Mouse (Mus musculus): ENCODE measurements around the gene Zfp687.
"Not testable (repeated sequence)": the region's sequence is repeated elsewhere in the genome, so short reads cannot be mapped to it uniquely, and the experiment has no call there.

The Zfp687 gene

DNA sequence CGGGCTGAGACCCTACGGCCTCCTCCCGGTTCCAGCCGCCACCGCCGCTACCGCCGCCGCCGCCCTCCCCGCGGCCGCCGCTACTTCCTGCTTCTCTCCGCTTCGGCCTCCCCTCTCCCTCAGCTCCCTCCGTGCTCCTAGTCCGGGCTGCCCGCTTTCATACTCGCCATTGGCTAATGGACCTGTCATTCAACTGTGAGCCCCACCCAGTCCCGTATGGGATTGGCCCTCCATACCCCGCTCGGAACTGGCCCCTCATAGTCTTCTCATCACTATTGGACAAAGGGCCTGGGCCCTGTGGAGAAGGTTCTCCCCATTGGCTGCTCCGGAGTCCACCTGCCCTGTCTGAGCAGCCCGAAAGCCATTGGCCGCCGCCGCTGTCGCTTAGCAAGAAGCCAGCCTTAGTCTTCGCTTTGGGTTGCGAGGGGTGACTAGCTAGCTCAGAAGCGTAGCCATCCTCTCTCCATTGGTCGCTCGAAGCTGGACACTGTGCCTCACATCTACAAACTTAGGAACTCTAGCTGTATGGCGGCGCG, at the start of gene Zfp687:
Gene Zfp687 (minus strand): TSS at position 112 of the 536 bp plus-strand sequence.
- in situ Hi-C loops (cut with MboI; ENCODE audit: low sequenced_read_pairs) = no loop called here

DNA sequence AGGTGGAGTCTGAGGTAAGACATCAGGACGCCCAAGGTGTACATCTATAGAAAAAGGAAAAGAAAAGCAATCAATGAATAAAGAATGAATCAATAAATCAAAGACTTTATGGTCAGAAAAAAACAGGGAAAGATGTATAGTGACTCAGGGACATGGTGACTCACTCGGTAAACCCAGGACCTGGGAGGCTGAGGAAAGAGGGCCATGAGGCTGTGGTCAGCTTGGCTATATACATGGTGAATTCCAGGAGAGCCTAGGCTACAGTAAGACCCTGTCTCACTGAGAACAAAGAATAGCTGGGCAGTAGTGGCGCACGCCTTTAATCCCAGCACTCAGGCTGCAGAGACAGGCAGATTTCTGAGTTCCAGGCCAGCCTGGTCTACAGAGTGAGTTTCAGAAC, 48.5 kb upstream of the Zfp687 start:
- in situ Hi-C loops (cut with MboI; ENCODE audit: low sequenced_read_pairs) = no loop called here

DNA sequence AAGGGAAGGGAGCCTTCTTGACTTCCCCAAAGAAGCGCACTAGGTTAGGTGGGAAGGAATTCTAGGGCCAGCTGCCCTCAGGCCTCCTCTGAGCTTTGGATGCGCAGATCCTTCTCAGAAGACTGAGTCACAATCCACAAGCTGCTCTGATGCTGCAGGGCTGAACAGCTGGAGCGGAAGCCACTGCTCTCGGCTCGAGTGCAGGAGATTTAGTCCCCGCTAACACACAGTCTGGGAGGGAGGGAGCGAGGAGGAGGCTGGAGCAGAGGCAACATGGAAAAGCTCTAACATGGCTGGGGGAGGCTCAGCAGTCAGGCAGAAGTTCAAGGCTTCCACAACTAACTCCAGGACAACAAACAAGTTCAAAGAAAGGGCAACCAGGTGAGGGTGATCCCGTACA, 42.8 kb upstream of the Zfp687 start:
- in situ Hi-C loops (cut with MboI; ENCODE audit: low sequenced_read_pairs) = no loop called here

DNA sequence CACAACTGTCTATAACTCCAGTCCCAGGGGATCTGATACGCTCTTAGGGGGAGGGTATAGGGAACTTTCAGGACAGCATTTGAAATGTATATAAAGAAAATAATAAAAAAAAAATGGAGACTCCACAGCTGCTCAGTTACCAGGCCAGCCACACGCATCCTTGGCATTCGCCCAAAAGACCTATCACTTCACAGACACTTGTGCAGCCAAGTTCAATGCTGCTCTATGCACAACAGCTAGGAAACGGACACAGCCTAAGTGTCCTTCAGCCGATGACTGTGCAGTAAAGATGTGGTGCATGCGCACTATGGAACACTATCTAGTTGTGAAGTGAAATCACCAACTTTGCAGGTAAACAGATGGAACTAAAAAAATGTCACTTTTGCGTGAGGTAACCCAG, 41.0 kb upstream of the Zfp687 start:
- in situ Hi-C loops (cut with MboI; ENCODE audit: low sequenced_read_pairs) = no loop called here

DNA sequence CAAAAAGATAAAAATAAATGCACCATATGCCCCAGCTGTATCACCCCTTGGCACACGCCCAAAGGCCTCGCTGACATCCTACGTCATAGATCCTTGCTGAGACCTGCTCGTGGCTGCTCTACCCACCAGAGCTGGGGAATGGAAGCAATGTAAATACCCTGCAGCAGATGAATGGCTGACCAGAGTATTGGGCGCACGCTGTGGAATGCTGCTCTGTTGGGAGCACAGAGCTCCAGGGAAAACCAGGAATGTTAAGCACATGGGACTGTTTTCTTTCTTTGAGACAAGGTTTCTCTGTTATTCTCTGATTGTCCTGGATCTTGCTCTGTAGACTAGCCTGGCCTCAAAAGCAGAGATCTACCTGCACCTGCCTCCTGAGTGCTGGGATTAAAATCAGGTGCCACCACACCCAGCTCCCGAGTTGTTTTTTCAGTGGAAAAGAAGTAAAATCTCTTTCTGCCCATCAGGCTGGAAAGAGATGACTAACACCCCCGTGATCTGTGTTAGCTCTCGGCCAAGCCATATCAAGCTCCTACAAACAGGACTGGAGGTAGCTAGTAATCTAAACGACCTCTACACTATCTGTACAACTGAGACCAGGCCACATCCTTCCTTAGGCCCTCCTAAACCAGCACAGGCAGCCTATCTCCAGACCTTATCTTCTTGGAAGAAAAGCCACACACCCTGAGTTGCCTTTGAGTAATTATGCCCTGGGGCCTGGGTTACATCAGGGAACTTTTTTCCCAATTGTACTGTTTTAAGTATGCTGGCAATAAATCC, 39.4 kb upstream of the Zfp687 start:
- in situ Hi-C loops (cut with MboI; ENCODE audit: low sequenced_read_pairs) = no loop called here

DNA sequence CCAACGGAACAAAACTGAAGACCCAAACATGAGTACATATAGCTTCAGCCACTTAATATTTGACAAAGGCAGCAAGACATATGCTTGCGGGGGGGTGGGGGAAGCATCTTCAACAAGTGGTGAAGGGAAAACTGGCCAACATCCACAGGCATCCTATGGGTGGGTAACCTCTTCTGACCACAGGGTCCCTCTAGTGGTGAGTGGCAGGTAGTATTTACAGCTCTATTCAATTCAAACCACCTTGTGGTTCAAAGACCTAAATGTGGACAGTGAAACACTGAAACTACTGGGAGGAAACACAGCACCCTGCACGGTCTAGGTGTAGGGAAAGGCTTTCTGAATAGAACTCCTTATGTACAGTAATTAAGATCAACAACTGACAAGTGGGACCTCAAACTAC, 38.5 kb upstream of the Zfp687 start:
- in situ Hi-C loops (cut with MboI; ENCODE audit: low sequenced_read_pairs) = no loop called here

DNA sequence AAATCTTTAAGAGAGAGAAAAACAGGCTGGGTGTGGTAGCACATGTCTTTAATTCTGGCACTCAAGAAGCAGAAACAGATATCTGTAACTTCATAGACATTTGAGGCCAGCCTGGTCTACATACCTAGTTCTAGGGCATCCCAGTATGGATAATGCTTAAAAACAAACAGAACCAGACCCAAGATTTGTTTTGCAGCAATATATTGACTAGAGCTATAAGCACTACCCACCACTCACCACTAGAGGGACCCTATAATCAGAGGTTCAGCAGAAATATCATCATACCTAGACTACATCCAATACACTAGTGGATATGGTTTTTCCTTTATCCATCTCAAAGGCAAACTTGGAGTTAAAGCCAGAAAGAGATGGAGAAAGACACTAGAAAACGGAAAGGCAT, 37.7 kb upstream of the Zfp687 start:
- in situ Hi-C loops (cut with MboI; ENCODE audit: low sequenced_read_pairs) = no loop called here

DNA sequence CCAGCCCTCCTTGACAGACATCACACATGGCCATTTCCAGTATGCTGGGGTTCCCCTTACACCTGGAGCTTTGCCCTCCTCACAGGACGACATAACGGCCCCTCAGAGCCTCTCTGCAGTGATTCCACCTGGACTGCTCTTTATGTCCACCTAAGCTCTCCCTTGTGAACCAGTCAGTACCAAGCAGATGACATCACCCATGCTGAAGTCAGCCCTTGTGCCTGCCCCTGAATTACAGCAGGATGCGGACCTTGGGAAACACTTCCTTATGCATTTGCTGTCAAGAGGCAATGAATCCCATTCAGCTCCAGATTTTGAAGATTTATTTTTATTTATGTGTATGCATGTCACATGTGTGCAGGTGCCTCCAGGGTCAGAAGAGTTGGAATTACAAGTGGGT, 32.7 kb upstream of the Zfp687 start:
- in situ Hi-C loops (cut with MboI; ENCODE audit: low sequenced_read_pairs) = no loop called here

DNA sequence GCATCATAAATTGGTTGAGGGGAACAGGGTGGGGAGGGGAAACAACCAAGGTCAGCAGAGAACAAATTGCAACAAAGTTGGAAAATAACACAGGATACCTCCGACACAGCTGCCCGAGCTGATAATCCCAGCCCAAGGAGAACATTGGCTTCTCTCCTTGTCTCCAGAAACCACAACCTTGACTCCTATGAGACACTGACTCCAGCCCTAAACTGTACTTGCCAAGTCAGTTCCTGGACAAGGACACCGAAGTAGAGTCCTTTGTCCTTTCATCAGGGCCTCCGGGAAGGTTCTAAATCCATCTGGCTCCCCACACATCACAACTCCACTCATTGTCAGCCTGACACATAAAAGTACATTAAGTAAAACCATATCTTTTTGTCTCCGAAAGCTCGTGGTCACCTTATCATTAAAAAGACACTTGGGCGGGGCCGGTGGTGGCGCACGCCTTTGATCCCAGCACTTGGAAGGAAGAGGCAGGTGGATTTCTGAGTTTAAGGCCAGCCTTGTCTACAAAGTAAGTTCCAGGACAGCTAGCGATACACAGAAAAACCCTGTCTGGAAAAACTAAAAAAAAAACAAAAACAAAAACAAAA, 31.3 kb upstream of the Zfp687 start:
- in situ Hi-C loops (cut with MboI; ENCODE audit: low sequenced_read_pairs) = no loop called here

DNA sequence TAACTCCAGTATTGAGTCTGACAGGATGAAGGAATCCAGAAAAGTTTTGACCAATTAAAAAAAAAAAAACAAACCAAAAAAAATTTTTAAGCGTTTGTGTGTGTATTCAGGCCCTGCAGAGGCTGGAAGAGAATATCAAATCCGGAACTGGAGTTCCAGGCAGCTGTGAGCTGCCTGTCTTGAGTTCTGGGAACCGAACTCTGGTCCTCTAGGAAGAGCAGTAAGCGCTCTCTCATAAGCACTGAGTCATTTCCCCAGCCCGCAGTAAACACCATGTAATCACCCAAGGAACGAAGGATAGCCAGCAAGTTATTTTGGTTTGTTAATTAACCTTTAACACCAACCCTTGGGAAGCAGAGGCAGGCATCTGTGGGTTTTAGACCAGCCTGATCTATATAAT, 28.0 kb upstream of the Zfp687 start:
- in situ Hi-C loops (cut with MboI; ENCODE audit: low sequenced_read_pairs) = no loop called here

DNA sequence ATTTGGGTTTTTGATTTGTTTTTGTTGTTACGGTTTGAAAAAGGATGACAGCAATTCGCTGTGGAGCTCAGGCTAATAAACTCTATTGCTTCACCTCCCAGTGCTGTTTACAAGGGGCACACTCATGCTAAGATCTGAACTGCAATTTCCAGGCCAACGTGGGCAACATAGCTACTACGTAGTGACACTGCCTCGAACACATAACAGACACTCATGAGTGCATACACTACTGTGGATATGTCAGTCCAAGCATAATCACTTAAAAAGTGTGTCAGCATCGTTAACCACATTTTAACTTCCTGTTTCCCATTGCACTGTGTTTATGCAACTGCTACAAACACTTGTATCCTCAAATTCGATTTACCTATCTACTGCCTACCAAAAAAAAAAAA, 27.6 kb upstream of the Zfp687 start:
- in situ Hi-C loops (cut with MboI; ENCODE audit: low sequenced_read_pairs) = no loop called here

DNA sequence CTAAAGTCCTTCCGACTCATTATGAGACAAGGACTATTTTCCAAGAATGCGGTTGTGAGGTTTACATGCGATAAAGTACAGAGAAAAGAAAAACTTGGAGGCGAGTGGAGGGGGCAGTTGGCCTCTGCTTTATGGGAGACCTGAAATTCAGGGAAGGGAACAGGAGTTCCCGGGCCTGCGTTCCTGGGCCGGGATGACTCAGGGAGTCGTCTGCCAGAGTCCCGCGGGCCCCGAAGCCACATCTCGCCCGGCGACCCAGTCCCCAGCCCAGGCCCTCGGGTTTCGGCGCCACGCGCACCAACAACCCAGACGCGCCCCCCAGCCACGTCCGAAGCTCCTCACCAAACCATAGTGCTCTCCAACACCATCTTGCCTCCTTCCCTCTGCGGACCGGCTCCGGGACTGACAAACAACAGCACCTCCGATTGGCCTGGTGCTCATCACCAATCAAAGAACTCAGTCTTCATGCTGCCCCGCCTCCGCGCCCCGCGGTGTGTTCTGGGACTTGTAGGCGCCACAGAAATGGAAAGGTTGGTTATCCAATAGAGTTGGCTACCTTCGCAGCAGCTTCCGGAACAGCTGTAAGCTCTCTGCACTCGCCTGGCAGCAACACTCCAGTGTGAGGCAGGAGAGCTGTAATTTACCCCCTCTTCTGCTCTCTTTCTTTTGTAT, 27.1 kb upstream of the Zfp687 start, which contains the start of gene Psmd4:
Gene Psmd4 (minus strand): TSS at position 449 of the 672 bp plus-strand sequence.
- in situ Hi-C loops (cut with MboI; ENCODE audit: low sequenced_read_pairs) = no loop called here

DNA sequence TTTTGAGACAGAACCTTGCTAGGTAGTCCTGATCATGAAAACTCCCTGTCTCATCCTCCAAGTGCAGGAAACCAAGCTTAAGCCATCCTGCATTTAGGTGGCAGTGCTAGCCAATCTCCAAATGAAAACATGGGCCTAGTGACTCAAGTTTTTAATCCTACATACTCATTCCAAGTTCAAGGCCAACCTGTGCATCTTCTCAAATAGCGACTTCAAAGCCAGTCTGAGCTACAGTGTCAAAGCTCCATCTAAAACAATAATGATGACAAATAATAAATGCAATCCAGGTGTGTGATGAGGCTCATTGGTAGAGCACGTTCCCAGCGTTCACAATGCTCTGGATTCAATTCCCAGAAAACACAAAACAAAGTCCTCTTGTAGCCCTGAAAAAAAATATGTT, 26.4 kb upstream of the Zfp687 start:
- in situ Hi-C loops (cut with MboI; ENCODE audit: low sequenced_read_pairs) = no loop called here

DNA sequence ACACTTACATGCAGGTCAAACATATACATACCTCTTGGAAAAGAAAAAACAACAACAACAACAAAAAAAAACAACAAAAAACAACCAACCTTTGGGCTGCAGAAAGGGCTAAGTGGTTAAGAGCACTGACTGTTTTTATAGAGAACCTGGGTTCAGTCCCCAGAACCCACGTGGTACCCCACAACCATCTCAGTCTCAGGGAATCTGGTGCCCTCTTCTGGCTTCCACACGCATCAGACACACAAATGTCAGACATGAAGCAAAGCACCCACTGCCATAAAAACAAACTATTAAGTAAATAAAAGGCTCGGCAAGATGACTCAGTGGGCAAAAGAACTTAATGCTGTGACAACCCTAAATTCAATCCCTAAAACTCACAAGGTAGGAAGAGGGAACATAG, 14.7 kb upstream of the Zfp687 start:
- in situ Hi-C loops (cut with MboI; ENCODE audit: low sequenced_read_pairs) = no loop called here

DNA sequence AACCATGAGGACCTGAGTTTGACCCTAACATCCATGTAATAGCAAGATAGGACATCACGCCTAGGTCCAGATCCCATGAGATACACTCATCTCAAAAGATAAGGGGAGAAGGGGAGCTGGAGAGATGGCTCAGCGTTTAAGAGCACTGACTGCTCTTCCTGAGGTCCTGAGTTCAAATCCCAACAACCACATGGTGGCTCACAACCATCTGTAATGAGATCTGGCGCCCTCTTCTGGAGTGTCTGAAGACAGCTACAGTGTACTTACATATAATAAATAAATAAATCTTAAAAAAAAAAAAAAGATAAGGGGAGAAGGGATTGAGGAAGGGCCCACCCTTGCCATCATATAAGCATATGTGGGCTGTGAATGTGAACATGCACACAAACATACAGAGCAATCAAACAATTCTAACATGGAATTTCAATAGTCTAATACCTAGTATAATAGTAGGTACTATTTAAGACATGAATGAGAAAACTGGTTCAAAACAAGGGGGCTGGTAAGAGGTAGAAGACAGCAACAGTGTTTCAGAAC, 14.1 kb upstream of the Zfp687 start:
- in situ Hi-C loops (cut with MboI; ENCODE audit: low sequenced_read_pairs) = not testable (repeated sequence)

DNA sequence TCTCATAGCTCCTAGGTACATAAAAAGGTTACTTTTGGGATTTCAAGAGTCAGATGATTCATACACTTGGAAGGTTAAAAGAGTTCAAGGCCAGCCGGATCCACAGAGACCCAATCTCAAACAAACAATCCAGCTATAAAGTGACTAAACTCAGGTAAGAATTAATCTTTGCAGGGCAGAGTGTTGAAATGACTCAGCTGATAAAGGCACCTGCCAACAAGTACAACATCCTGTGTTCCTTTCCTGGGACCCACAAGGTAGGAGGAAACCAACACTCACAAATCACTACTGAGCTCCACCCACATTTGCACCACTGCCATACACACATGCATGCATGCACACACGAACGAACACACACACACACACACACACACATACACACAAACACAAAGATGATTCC, 13.4 kb upstream of the Zfp687 start:
- in situ Hi-C loops (cut with MboI; ENCODE audit: low sequenced_read_pairs) = no loop called here

DNA sequence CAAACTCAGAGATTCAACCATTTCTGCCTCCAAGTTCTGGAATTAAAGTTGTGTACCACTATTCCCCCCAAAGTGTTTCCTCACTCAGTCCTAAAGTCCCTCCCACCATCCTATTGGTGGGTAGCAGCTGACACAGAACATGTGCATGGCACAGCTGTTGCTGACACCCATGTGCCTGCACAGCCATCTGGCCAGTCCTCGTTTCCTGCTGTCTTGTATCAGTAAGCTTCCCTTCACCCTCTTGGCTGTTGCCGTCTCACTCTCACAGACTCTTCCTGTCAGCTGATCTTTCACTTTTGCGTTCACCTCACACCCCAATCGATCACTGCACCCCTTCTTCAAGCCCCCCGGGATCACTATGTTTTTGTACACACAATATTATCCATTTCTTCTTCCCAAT, 12.5 kb upstream of the Zfp687 start:
- in situ Hi-C loops (cut with MboI; ENCODE audit: low sequenced_read_pairs) = no loop called here

DNA sequence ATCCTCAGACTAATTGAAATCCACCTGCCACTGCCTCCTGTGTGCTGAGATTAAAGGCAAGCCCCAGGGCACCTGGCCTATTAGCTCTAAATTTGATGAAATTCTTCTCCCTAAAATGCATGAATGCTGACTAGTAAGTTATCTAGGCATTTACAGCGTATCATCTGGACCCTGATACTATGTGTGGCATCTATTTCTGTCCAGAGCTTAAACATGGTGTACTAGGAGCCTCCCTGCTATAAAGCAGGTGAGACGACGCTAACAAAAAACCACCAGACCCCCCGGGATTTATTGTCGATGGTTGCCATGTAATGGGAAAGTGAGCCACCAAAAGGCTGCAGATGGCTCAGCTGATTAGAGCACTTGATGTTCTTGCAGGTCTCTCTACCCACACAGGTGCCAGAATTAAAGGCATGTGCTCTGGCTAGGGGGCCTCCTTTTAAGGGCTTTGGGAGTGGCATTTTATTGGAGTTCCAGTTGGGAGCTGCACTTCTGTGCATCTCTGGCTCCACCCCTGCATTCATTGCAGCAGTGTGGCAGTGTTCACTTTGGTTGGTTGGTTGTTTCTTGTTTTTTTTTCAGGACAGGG, 11.9 kb upstream of the Zfp687 start:
- in situ Hi-C loops (cut with MboI; ENCODE audit: low sequenced_read_pairs) = no loop called here

DNA sequence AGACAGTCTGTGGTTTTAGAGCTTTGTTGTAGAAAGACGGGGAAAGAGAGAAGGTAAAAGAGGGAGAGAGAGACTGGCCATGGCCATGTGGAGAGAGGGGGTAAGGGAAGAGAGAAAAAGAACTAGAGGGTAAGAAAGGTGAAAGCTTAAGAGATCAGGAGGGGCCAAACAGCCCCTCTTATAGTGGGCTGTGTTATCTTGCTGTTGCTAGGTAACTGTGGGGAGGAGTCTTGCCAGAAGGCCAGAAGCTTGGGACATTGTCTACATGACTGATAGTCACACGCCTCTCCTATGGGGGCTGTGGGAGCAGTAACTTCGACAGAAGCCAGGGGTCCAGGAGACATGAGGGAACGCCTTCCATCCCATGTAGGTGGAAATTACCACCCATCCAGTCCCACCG, 10.0 kb upstream of the Zfp687 start:
- in situ Hi-C loops (cut with MboI; ENCODE audit: low sequenced_read_pairs) = no loop called here

DNA sequence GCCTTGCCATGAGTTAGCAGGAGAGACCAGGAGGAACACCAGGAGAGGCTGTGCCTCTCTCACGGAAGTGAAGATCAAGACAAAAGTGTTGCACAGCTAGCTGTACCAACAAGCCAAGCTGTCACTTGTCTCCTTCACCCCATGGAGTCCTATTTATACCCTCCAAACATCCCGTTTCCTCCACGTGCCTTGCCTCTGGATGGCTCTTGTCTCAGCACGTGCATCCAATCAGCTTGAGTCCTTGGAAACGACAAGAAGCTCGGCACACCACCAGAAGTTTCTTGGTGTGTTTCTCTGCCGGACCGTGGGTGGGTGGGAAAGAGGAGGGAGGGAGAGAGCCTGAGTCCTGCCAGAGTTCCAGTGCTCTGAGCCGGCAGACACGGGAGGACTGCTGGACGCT, 9.3 kb upstream of the Zfp687 start:
- in situ Hi-C loops (cut with MboI; ENCODE audit: low sequenced_read_pairs) = no loop called here

DNA sequence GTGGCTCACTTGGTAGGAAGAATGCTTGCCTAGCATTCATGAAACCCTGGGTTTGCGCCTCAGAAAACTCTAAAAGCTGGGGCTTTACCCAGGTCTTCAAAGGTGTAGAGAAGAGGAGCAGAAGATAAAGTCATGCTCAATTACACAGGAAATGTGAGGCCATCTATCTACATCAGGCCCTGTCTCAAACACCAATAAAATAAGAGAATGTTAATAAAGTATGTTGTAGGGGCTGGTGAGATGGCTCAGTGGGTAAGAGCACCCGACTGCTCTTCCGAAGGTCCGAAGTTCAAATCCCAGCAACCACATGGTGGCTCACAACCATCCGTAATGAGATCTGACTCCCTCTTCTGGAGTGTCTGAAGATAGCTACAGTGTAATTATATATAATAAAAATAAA, 5.7 kb upstream of the Zfp687 start:
- in situ Hi-C loops (cut with MboI; ENCODE audit: low sequenced_read_pairs) = not testable (repeated sequence)
